Mouse (Mus musculus) forebrain, embryonic 16.5 days (tissue): ENCODE measurements at regions not wholly inside any gene's neighbourhood (a gene's known extent, or its start where the extent isn't known, plus 50 kb on each side); places are given as distances from the start of the nearest gene placed in this dataset.

Source experiments
- ATAC-seq: fragments of 200-750 bp; cut with Nextera tagmentation; 2 replicates; pipeline ENCODE4 v1.8.0; 2017; ENCODE audit warnings: mild to moderate bottlenecking, moderate library complexity
- H3K27ac ChIP-seq: fragments of 300-500 bp; sonication (generic); 2 replicates; pipeline ENCODE4 v1.5.1; 2014; ENCODE audit warnings: low read length, control low read depth
- H3K27me3 ChIP-seq: fragments of 300-500 bp; sonication (generic); replicated peaks from 2 replicates; pipeline ENCODE4 v1.6.1; 2014; ENCODE audit warnings: low read length; ENCODE audit not compliant: control insufficient read depth, insufficient read depth
- H3K36me3 ChIP-seq: fragments of 300-500 bp; sonication (generic); 2 replicates; pipeline ENCODE4 v1.6.1; 2014; ENCODE audit not compliant: control insufficient read depth, insufficient read depth
- H3K4me1 ChIP-seq: fragments of 300-500 bp; sonication (generic); replicated peaks from 2 replicates; pipeline ENCODE4 v1.6.1; 2014; ENCODE audit warnings: low read length; ENCODE audit not compliant: control insufficient read depth, insufficient read depth
- H3K4me2 ChIP-seq: fragments of 300-500 bp; sonication (generic); 2 replicates; pipeline ENCODE4 v1.6.1; 2014; ENCODE audit warnings: mild to moderate bottlenecking, low read length, control low read depth
- H3K4me3 ChIP-seq: fragments of 300-500 bp; sonication (generic); replicated peaks from 2 replicates; pipeline ENCODE4 v1.5.1; 2014; ENCODE audit warnings: mild to moderate bottlenecking, low read length, control low read depth
- H3K9ac ChIP-seq: fragments of 300-500 bp; sonication (generic); replicated peaks from 2 replicates; pipeline ENCODE4 v1.6.1; 2014; ENCODE audit warnings: low read depth, low read length, control low read depth
- H3K9me3 ChIP-seq: fragments of 300-500 bp; sonication (generic); 2 replicates; pipeline ENCODE4 v1.6.1; 2016; ENCODE audit warnings: low read length; ENCODE audit not compliant: control insufficient read depth
- WGBS: fragments of 180-500 bp; shearing (Covaris S2); extraction: QIAGEN DNeasy Blood & Tissue Kit; methylation state at CpG from one replicate; pipeline ENCODE4 v1.1.7; 2014; 5-methylcytosine and 5-hydroxymethylcytosine counted together

GRCm38 (mm10) chr4:68648311-68648710, 305.9 kb downstream of the Brinp1 start:
- Histone ChIP-seq H3K27ac (no peak overlapping the region), H3K9me3 (no peaks in the 10 kb centered on the region), H3K4me1 (no peaks in the 10 kb centered on the region), H3K27me3 (no peaks in the 10 kb centered on the region), H3K4me3 (no peak overlapping the region), H3K4me2 (no peak overlapping the region), H3K36me3 (no peaks in the 10 kb centered on the region), H3K9ac (no peak overlapping the region)
- 94% methylated on average over 1 of the region's 1 CpGs for WGBS
- no peak for ATAC-seq

DNA sequence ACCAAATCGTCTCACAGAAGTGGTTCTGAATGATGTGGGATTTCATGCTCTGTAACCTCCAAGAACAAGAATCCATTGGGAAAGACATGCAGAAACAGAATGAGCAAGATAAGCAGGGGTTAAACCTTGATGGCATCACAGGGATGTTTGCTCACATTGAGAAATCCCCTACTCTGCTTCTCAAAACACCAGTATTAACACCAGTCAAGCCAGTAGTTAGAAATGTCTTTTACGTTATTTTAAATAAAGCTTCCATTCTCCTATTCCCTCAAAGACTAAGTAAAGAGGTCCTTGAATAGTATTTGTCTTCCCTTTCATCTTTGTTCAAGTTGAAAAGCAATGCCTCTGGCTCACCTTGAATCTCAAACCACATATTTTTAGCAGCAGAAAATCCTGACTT, 320.9 kb downstream of the Brinp1 start:
- no peak for ATAC-seq
- no peak overlapping the region for H3K9ac ChIP-seq
- no peaks in the 10 kb centered on the region for H3K27me3 ChIP-seq
- no peak overlapping the region for H3K27ac ChIP-seq
- H3K4me1 ChIP-seq = no peaks in the 10 kb centered on the region
- WGBS = 84% methylated on average over 2 of the region's 2 CpGs
- H3K9me3 ChIP-seq = no peaks in the 10 kb centered on the region
- H3K4me2 ChIP-seq = no peak overlapping the region
- H3K4me3 ChIP-seq = no peak overlapping the region
- no peaks in the 10 kb centered on the region for H3K36me3 ChIP-seq

GRCm38 (mm10) chr4:68624025-68624342, 330.2 kb downstream of the Brinp1 start:
- Histone ChIP-seq H3K36me3 (no peaks in the 10 kb centered on the region), H3K4me2 (no peak overlapping the region), H3K4me3 (no peak overlapping the region), H3K9me3 (no peaks in the 10 kb centered on the region), H3K9ac (no peak overlapping the region), H3K27me3 (no peaks in the 10 kb centered on the region), H3K4me1 (no peaks in the 10 kb centered on the region), H3K27ac (no peak overlapping the region)
- no peak for ATAC-seq
- 89% methylated on average over 4 of the region's 4 CpGs for WGBS

DNA sequence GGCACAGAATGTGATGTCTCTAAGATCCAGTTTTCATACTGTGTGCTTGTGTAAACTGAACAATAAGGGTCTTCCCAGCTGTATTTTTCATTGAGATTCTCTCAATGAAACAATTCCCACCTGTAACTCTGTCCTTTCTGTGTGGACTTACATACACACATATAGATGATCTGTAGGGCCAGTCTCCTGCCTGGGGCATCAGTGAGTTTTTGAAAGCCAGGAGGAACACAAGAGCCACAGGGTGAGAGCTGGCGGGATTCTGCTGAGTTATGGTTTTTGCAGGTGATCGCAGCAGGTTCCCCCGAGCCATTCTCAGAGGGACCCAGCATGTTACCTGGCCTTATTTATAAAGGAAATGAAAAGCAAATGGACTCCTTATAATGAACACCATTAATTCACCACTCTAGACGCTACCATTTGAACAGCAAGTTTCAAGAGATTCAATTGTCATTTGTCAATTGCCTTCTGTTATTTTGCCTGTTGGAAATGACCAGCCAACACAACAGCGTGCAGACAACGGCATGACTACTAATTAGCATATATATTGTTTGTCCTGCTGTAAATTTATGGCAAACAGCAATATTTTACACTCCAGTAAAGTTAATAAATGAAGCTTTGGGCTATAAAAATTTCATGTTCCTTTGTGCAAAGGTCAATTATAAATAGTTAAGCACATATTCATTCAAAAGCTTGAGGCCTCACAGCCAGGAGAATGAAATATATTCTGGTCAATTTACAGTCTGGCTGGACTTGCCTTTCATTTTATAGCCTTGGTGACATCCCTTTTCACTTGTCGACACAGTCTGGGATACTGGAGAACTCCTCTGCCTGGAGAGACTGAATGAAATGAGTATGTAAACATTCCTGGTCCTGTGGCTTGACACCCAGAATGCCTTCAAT, 330.8 kb downstream of the Brinp1 start:
- Histone ChIP-seq H3K27me3 (no peaks in the 10 kb centered on the region), H3K4me1 (no peaks in the 10 kb centered on the region), H3K4me3 (no peak overlapping the region), H3K9me3 (no peaks in the 10 kb centered on the region), H3K9ac (no peak overlapping the region), H3K4me2 (no peak overlapping the region), H3K27ac (no peak overlapping the region), H3K36me3 (no peaks in the 10 kb centered on the region)
- WGBS = 75% methylated on average over 7 of the region's 7 CpGs
- no peak for ATAC-seq

- H3K27me3 ChIP-seq = no peaks in the 10 kb centered on the region
- H3K9ac ChIP-seq = no peak overlapping the region
- no peak overlapping the region for H3K4me2 ChIP-seq
- no peak overlapping the region for H3K4me3 ChIP-seq
- no peak overlapping the region for H3K27ac ChIP-seq
- H3K4me1 ChIP-seq = no peaks in the 10 kb centered on the region
- ATAC-seq = peak; percentile 81
- H3K36me3 ChIP-seq = no peaks in the 10 kb centered on the region
- no peaks in the 10 kb centered on the region for H3K9me3 ChIP-seq
- WGBS = 62% methylated on average over 3 of the region's 3 CpGs
These were observed 333.6 kb downstream of the Brinp1 start for GRCm38 (mm10) chr4:68620585-68620984.

GRCm38 (mm10) chr4:68615706-68616397, 338.3 kb downstream of the Brinp1 start:
- Histone ChIP-seq H3K27me3 (no peaks in the 10 kb centered on the region), H3K9me3 (no peaks in the 10 kb centered on the region), H3K4me3 (no peak overlapping the region), H3K4me1 (no peaks in the 10 kb centered on the region), H3K9ac (no peak overlapping the region), H3K27ac (no peak overlapping the region), H3K4me2 (no peak overlapping the region), H3K36me3 (no peaks in the 10 kb centered on the region)
- ATAC-seq = no peak
- WGBS = 90% methylated on average over 2 of the region's 2 CpGs

DNA sequence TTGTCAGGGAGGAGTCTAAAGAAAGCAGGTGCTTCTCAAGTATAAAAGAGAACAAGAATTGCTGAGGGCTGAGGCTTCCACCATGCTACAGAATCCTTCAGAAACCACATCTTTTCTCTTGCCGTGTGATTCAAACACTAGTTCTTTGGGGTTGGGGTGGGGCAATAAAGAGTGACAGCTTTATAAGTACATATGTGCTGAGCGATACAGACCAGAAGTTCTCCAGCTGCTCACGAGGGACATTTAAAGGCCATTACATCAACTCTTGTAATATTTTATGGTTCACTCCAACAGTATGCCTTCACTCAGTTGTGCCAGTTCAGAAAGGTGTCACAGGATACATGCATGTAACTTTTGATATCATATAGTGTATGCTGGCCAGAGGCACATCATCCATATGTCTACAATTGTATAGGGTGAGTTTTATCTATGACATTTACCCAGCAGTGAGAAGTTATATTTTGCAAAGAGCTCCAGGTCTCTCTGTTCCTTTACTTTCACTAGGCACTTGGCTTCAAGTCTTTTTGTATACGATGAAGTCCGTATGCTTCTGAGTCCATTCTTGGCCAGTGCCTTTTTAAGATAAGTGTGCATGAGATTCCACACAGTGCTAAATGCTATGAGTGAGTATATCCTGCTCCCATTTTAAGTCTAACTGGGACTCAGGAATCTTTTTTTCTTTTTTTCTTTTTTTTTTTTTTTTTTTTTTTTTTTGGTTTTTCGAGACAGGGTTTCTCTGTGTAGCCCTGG, 341.8 kb downstream of the Brinp1 start:
- Histone ChIP-seq H3K27ac (no peak overlapping the region), H3K36me3 (no peaks in the 10 kb centered on the region), H3K9ac (no peak overlapping the region), H3K4me1 (no peaks in the 10 kb centered on the region), H3K4me2 (no peak overlapping the region), H3K27me3 (no peaks in the 10 kb centered on the region), H3K4me3 (no peak overlapping the region), H3K9me3 (no peaks in the 10 kb centered on the region)
- no peak for ATAC-seq
- WGBS = 96% methylated on average over 5 of the region's 6 CpGs

DNA sequence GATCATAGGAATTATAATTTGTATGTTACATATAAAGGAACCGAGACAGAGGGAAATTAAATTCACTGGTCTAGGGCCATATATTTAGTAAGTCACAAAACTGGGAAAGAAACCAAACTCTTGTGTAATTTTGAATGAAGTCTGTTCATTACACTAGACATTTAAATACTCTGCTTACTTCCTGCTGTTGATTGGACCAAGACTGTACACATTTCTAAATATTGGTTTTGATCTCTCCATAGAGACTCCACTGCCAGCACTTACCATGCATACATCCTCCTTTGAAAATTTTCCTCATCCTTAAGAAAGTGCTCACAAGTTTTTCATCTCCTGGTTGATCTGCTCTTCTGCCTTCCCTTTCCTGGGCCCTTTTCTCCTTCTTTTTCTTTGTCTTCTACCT, 358.9 kb downstream of the Brinp1 start:
- H3K9me3 ChIP-seq = no peaks in the 10 kb centered on the region
- H3K9ac ChIP-seq = no peak overlapping the region
- no peaks in the 10 kb centered on the region for H3K4me1 ChIP-seq
- H3K27ac ChIP-seq = no peak overlapping the region
- no peak overlapping the region for H3K4me3 ChIP-seq
- no peaks in the 10 kb centered on the region for H3K27me3 ChIP-seq
- peak; percentile 82 for ATAC-seq
- H3K36me3 ChIP-seq = no peaks in the 10 kb centered on the region
- no peak overlapping the region for H3K4me2 ChIP-seq
- 70% methylated on average over 1 of the region's 1 CpGs for WGBS

- H3K36me3 ChIP-seq = no peaks in the 10 kb centered on the region
- H3K27me3 ChIP-seq = no peaks in the 10 kb centered on the region
- ATAC-seq = no peak
- WGBS = 74% methylated on average over 5 of the region's 5 CpGs
- H3K4me1 ChIP-seq = no peaks in the 10 kb centered on the region
- no peak overlapping the region for H3K4me3 ChIP-seq
- H3K9me3 ChIP-seq = no peaks in the 10 kb centered on the region
- H3K9ac ChIP-seq = no peak overlapping the region
- H3K4me2 ChIP-seq = no peak overlapping the region
- no peak overlapping the region for H3K27ac ChIP-seq
These were observed 378.8 kb downstream of the Brinp1 start for GRCm38 (mm10) chr4:68575375-68575774.
